Mouse (Mus musculus) CH12.LX (cell line): ENCODE results near the gene Stap2. TPM values are rescaled to one million over a fixed set of nuclear protein-coding genes. Genes with fewer than 3 reads are reported as not detected.

Experiments used
- DNase-seq: peaks from one replicate; pipeline ENCODE4 v3.0.0-alpha.2; 2013; ENCODE audit errors: extremely low read depth
- H3K27ac ChIP-seq: 2 replicates; pipeline ENCODE4 v1.5.1; 2012; ENCODE audit warnings: low read depth, mild to moderate bottlenecking, control low read depth, moderate library complexity; ENCODE audit not compliant: insufficient read depth
- H3K27me3 ChIP-seq: replicated peaks from 2 replicates; pipeline ENCODE3; 2012; ENCODE audit warnings: inconsistent platforms
- H3K36me3 ChIP-seq, 2 experiments: replicated peaks in 1 of 2; 2 replicates each; pipeline versions ENCODE3 to v1.6.1; 2012; ENCODE audit warnings: inconsistent platforms in 1 of 2, low read length in 1 of 2, mild to moderate bottlenecking in 1 of 2, mixed read lengths in 1 of 2, moderate library complexity in 1 of 2; ENCODE audit not compliant: control insufficient read depth in 1 of 2, insufficient read depth in 1 of 2
- H3K4me1 ChIP-seq, 2 experiments: 2 replicates each; pipeline ENCODE4 v1.6.1; 2012; ENCODE audit warnings: inconsistent platforms in 1 of 2, moderate library complexity in 1 of 2; ENCODE audit not compliant: insufficient read depth in 2 of 2, control insufficient read depth in 1 of 2
- H3K4me2 ChIP-seq: 2 replicates; pipeline ENCODE4 v1.6.1; 2012; ENCODE audit warnings: low read depth, mild to moderate bottlenecking, control low read depth; ENCODE audit not compliant: poor library complexity, insufficient read depth, severe bottlenecking
- H3K4me3 ChIP-seq, 3 experiments: fragments of 150-350 bp in 1 of 3; sonication (generic) in 1 of 3; replicated peaks in 1 of 3; 2 replicates each; pipeline versions ENCODE3 to v1.5.1; 2011 to 2012; ENCODE audit warnings: low read depth in 2 of 3, low read length in 2 of 3, mild to moderate bottlenecking in 2 of 3, moderate library complexity in 2 of 3, control low read depth in 1 of 3, improper control_type of control experiment in 1 of 3, inconsistent platforms in 1 of 3, mixed read lengths in 1 of 3; ENCODE audit not compliant: poor library complexity in 1 of 3
- H3K79me2 ChIP-seq: replicated peaks from 2 replicates; pipeline ENCODE4 v1.6.1; 2012; ENCODE audit warnings: mild to moderate bottlenecking, moderate library complexity; ENCODE audit not compliant: control insufficient read depth, poor library complexity, insufficient read depth, severe bottlenecking; ENCODE audit errors: extremely low read depth
- H3K9ac ChIP-seq: 2 replicates; pipeline ENCODE4 v1.6.1; 2012; ENCODE audit warnings: low read depth, mild to moderate bottlenecking, control low read depth, moderate library complexity; ENCODE audit not compliant: insufficient read depth
- H3K9me3 ChIP-seq: replicated peaks from 2 replicates; pipeline ENCODE3; 2012; ENCODE audit warnings: low read length, inconsistent platforms, mixed read lengths
- E2F4 ChIP-seq: IDR thresholded peaks from 2 replicates; pipeline ENCODE4 v1.6.1; 2011; ENCODE audit warnings: low read depth, low read length, improper control_type of control experiment; ENCODE audit not compliant: insufficient replicate concordance
- ELF1 ChIP-seq: IDR thresholded peaks from 2 replicates; pipeline ENCODE4 v1.6.1; 2014; ENCODE audit warnings: low read depth, mild to moderate bottlenecking, inconsistent platforms, low read length, improper control_type of control experiment
- EP300 ChIP-seq: IDR thresholded peaks from 2 replicates; pipeline ENCODE4 v1.6.1; 2011; ENCODE audit warnings: low read length, improper control_type of control experiment
- GABPA ChIP-seq: IDR thresholded peaks from 2 replicates; pipeline ENCODE4 v1.6.1; 2012; ENCODE audit warnings: low read depth, low read length, improper control_type of control experiment, inconsistent platforms; ENCODE audit not compliant: insufficient replicate concordance
- HCFC1 ChIP-seq: IDR thresholded peaks from 2 replicates; pipeline ENCODE4 v1.6.1; 2012; ENCODE audit warnings: low read depth, mild to moderate bottlenecking, inconsistent platforms, low read length, improper control_type of control experiment
- JUN ChIP-seq: IDR thresholded peaks from 2 replicates; pipeline ENCODE4 v1.6.1; 2011; ENCODE audit warnings: low read depth, mild to moderate bottlenecking, low read length, improper control_type of control experiment, moderate library complexity; ENCODE audit not compliant: insufficient read depth
- JUND ChIP-seq: conservative IDR thresholded peaks from 2 replicates; pipeline ENCODE4 v1.6.1; 2011; ENCODE audit warnings: low read depth, low read length, improper control_type of control experiment
- KAT2A ChIP-seq: IDR thresholded peaks from 2 replicates; pipeline ENCODE4 v1.6.1; 2012; ENCODE audit warnings: low read length, improper control_type of control experiment, inconsistent platforms; ENCODE audit not compliant: insufficient replicate concordance
- MAFK ChIP-seq: IDR thresholded peaks from 2 replicates; pipeline ENCODE4 v1.6.1; 2011; ENCODE audit warnings: low read length, improper control_type of control experiment; ENCODE audit not compliant: insufficient replicate concordance
- MAX ChIP-seq: IDR thresholded peaks from 2 replicates; pipeline ENCODE4 v1.6.1; 2011; ENCODE audit warnings: low read length, improper control_type of control experiment
- NRF1 ChIP-seq: IDR thresholded peaks from 2 replicates; pipeline ENCODE4 v1.6.1; 2014; ENCODE audit warnings: low read depth, mild to moderate bottlenecking, inconsistent platforms, low read length, improper control_type of control experiment, moderate library complexity
- PAX5 ChIP-seq: IDR thresholded peaks from 2 replicates; pipeline ENCODE4 v1.6.1; 2012; ENCODE audit warnings: low read length, inconsistent platforms, mixed read lengths
- POLR2A ChIP-seq: IDR thresholded peaks from 2 replicates; pipeline ENCODE4 v1.6.1; 2011; ENCODE audit warnings: low read depth, mild to moderate bottlenecking, improper control_type of control experiment, low read length
- TBP ChIP-seq: conservative IDR thresholded peaks from 2 replicates; pipeline ENCODE4 v1.6.1; 2011; ENCODE audit warnings: low read depth, low read length, improper control_type of control experiment
- ZNF384 ChIP-seq: IDR thresholded peaks from 2 replicates; pipeline ENCODE4 v1.6.1; 2012; ENCODE audit warnings: low read depth, low read length, improper control_type of control experiment, inconsistent platforms
- dilution Hi-C: fragments of 300-500 bp; cut with MboI; formaldehyde crosslinking; loops from 2 replicates; pipeline ENCODE4 v1.14.3; 2020; ENCODE audit warnings: low sequenced_read_pairs; ENCODE audit not compliant: extremely low pct_unique_long_range_greater_than_20kb, extremely low pct_ligation_motif_present
- in situ Hi-C: fragments of 300-500 bp; cut with MboI; formaldehyde crosslinking; loops from 3 replicates; pipeline ENCODE4 v1.14.3; 2019; ENCODE audit warnings: low sequenced_read_pairs, low pct_ligation_motif_present, low pct_unique_long_range_greater_than_20kb, mixed read lengths
- polyA plus RNA-seq: library from polyadenylated mRNA; unstranded; fragments of >175 nt; gene quantifications from 2 replicates; pipeline ENCODE4 v1.2.1, GENCODE M21; 2012; ENCODE audit warnings: low read depth; ENCODE audit not compliant: insufficient read length
- total RNA-seq, 2 experiments: library from RNA; depleted of rRNA; stranded (reverse); fragments of 300-350 nt in 1 of 2; fragments of >200 nt in 1 of 2; gene quantifications; 2 replicates each; pipeline ENCODE4 v1.2.3; 2012 to 2014

Gene Stap2
- total and polyA plus RNA-seq, 3 experiments, result 0.51 to 3.2 (median 0.52) TPM

- TF ChIP-seq JUN (no peak), MAX (peak; percentile 93), ZNF384 (0 out of 2 replicates have a peak, but pooled peaks have one; percentile 34), PAX5 (no peak), POLR2A (peak; percentile 70)
Observed at GRCm38 (mm10) chr17:55958918-55959728, 46.3 kb downstream of the Stap2 start, which contains the start of gene Yju2 (continued).

- H3K27me3 ChIP-seq, result no peaks in the 10 kb centered on the region
- H3K36me3 ChIP-seq, result peaks cover 52 to 68% of the 10 kb centered on the region in 2 experiments
- no peak for DNase-seq
- peak overlapping the region; percentile 45 to 59 (median 59) for H3K4me3 ChIP-seq
- peaks cover 32% of the 10 kb centered on the region for H3K79me2 ChIP-seq
- peak overlapping the region; percentile 89; the same call in 1 of the 2 replicates for H3K27ac ChIP-seq
- H3K4me1 ChIP-seq, result peaks cover 31 to 60% of the 10 kb centered on the region in 2 experiments
- dilution Hi-C loops (no loop called here), in situ Hi-C loops (loop anchor here (10.0 kb wide), 1 partner anchor 64 kb away; the partner anchor contains the start of gene Zfp959)
- TF ChIP-seq EP300 (no peak), NRF1 (no peak), ELF1 (no peak), ZNF384 (no peak), MAFK (no peak), GABPA (no peak), HCFC1 (no peak), TBP (no peak), KAT2A (no peak), POLR2A (no peak), JUND (no peak), E2F4 (no peak), JUN (no peak)
- H3K4me2 ChIP-seq, result peak overlapping the region; percentile 91
- H3K9ac ChIP-seq, result peak overlapping the region; percentile 69
- H3K9me3 ChIP-seq, result no peaks in the 10 kb centered on the region
Observed at GRCm38 (mm10) chr17:55958584-55958886, 46.8 kb downstream of the Stap2 start.
